Mouse (Mus musculus) liver, postnatal 0 days (tissue): ENCODE data around the gene Tmem132c.

Experiments
- CTCF ChIP-seq: sonication (generic); IDR thresholded peaks from 2 replicates; pipeline ENCODE4 v1.5.1; 2016; ENCODE audit warnings: antibody characterized with exemption, low read depth
- EP300 ChIP-seq: IDR thresholded peaks from 2 replicates; pipeline ENCODE4 v1.6.1; 2016; ENCODE audit warnings: antibody characterized with exemption, low read depth, mild to moderate bottlenecking

- TF ChIP-seq EP300 (no peak), CTCF (peak; percentile 46)
These were observed 346.2 kb downstream of the Tmem132c start for GRCm38 (mm10) chr5:127587854-127588253.
